Mouse (Mus musculus) lung, adult 2 months (tissue): ENCODE data around the gene Sema4a.

Experiments
- CTCF ChIP-seq: fragments of 200-500 bp; IDR thresholded peaks from 2 replicates; pipeline ENCODE4 v1.5.1; 2011; ENCODE audit warnings: mild to moderate bottlenecking, low read length, control low read depth; ENCODE audit not compliant: insufficient read depth
- POLR2A ChIP-seq: fragments of 200-500 bp; IDR thresholded peaks from 2 replicates; pipeline ENCODE4 v1.6.1; 2011; ENCODE audit warnings: low read depth, mild to moderate bottlenecking, control low read depth, low read length, borderline replicate concordance; ENCODE audit errors: extremely low read depth

GRCm38 (mm10) chr3:88453369-88453768 is 7.6 kb downstream of the Sema4a start:
- TF ChIP-seq CTCF (no peak), POLR2A (no peak)
